Mouse (Mus musculus): ENCODE results near the gene Npsr1.

DNA sequence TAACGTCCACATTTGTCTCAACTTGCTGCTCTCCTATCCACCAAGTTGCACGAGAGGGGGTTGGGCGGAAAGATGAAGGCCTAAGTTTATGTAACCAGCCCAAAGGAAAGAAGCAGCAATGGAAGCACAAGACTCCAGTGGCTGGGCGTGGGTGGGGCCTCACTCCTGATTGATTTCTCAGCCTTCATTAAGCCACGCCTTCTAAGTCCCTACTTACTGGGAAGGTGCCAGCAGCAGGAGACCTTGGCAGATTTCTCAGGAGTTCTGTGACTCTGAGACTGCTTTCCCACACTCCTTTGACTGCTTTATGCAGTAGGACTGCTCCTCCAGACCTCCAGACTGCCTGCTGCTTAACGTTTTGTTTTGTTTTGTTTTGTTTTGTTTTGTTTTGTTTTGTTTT is 193.6 kb downstream of the Npsr1 start:
- TF ChIP-seq CTCF (IDR thresholded peaks at IDR 0.05; ENCODE audit: control insufficient read depth, insufficient read depth, insufficient replicate concordance, low read depth, low read length) = no peak
- TF ChIP-seq POLR2A (IDR thresholded peaks at IDR 0.05; ENCODE audit: control insufficient read depth, low read depth, low read length) = no peak
